Mouse (Mus musculus): ENCODE results near the gene Kbtbd2.

Gene Kbtbd2

GRCm38 (mm10) chr6:56783561-56784272 lies 13.9 kb downstream of the Kbtbd2 start:
- no peak for DNase-seq

DNA sequence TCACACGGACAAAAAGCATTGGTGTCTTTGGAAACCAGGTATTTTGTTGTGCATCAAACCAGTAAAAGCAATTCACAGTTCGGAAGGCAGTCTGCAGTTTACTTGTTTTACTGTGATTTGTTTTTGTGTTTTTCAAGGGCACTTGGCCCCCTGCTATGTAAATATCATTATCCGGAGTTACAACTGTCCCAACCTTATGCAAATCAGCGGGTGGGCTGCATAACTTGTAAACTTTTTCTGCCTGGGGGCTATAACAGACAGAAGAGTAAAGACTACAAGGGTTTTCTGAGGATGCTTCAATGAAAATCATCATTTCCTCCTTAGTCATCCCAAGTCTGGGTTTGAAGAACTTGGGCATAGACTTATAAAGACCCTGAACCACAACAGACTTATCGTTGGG lies 18.0 kb downstream of the Kbtbd2 start:
- no peak for DNase-seq

- DNase-seq, result no peak
Observed at GRCm38 (mm10) chr6:56775816-56776215, 21.8 kb downstream of the Kbtbd2 start.

DNA sequence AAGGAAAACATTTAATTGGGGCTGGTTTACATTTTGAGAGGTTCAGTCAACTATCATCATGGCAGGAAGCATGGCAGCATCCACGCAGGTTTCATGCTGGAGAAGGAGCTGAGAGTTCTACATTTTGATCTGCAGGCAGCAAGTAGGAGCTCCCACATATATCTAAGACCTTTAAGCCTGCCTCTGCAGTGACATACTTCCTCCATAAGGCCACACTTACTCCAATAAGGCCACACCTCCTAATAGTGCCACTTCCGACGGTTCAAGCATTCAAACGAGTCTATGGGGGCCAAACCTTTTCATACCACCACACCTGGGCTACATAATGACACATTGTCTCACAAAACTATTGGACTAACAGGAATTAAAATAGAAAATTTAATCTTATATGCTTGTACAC lies 31.9 kb downstream of the Kbtbd2 start:
- DNase-seq, result no peak

GRCm38 (mm10) chr6:56765265-56765664 lies 32.3 kb downstream of the Kbtbd2 start:
- DNase-seq, result no peak

GRCm38 (mm10) chr6:56759324-56759723 lies 38.3 kb downstream of the Kbtbd2 start:
- no peak for DNase-seq

DNA sequence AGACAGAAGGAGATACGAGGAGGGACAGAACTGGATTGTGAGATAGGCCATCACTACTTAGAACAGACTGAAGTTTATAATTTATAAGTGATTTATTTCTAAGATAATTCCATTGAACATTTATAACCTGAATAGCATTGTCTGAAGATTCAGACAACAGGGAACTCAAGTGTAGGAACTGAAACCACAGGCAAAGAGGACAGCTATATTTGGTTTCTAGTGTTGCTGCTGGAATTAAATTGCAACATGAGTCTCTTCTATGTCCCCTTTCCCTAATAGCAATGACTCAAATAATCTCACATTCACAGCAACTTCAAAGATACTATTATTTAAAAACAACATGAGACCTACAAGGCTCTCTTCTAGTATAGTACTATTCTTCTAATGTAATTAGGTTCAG lies 41.5 kb downstream of the Kbtbd2 start:
- no peak for DNase-seq

- DNase-seq, result no peak
Observed at GRCm38 (mm10) chr6:56753719-56754118, 43.9 kb downstream of the Kbtbd2 start.

- no peak for DNase-seq
Observed at GRCm38 (mm10) chr6:56745950-56746543, 51.6 kb downstream of the Kbtbd2 start.

DNA sequence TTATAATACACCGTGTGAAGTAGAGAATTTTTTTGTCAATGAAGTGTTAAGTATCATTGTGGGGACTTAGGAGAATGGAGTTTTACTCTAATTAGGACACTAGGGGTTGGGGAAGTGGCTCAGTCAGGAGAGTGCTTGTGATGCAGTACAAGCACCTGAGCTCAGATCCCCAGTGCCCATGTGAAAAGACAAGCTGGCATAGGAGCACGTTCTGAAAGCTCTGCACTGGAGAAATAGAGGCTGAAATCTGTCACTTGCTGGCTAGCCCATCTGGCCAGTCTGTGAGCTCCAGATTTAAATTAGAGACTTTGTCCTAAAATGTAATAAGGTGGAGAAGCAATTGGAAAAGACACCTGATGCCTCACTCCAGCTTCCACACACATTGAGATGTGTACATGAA lies 65.1 kb downstream of the Kbtbd2 start:
- no peak for DNase-seq

Measured in B cell, adult 2 months (primary cell).